Mouse (Mus musculus) erythroblast, embryonic 14.5 days (primary cell): ENCODE measurements around the gene Sptbn1.

Experiments
- GATA1 ChIP-seq: IDR thresholded peaks from 2 replicates; pipeline ENCODE4 v1.6.1; 2012; ENCODE audit warnings: low read length, inconsistent platforms, mixed read lengths
- TAL1 ChIP-seq: IDR thresholded peaks from 3 replicates; pipeline ENCODE4 v1.6.1; 2012; ENCODE audit warnings: low read length, inconsistent platforms, mixed read lengths

GRCm38 (mm10) chr11:30240861-30241260, 27.1 kb downstream of the Sptbn1 start:
- no peak for TF ChIP-seq GATA1
- TF ChIP-seq TAL1 = no peak
